Mouse (Mus musculus): Measurements from ENCODE around the gene Mrpl22.
"Not testable (repeated sequence)": the region's sequence is repeated elsewhere in the genome, so short reads cannot be mapped to it uniquely, and the experiment has no call there.

DNA sequence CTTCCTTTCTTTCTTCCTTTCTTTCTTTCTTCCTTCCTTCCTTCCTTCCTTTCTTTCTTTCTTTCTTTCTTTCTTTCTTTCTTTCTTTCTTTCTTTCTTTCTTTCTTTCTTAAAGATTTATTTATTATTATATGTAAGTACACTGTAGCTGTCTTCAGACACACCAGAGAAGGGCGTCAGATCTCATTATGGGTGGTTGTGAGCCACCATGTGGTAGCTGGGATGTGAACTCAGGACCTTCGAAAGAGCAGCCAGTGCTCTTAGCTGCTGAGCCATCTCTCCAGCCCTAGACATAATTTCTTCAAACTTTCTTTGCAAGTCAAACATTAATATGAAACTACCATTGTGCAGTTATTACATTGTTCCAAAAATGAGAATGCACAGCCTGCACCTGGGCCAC lies 53.4 kb downstream of the Mrpl22 start:
- not testable (repeated sequence) for TF ChIP-seq FLI1 (IDR thresholded peaks at IDR 0.05; ENCODE audit: low read length); GATA1 (IDR thresholded peaks at IDR 0.05; ENCODE audit: borderline replicate concordance, low read length)
